Mouse (Mus musculus) ovary, postnatal 14 days (tissue): ENCODE measurements around the gene Gm45021.

Experiments
- DNase-seq: peaks from one replicate; pipeline ENCODE4 v3.0.0; 2022; ENCODE audit warnings: low spot score

Gene Gm45021

GRCm38 (mm10) chr6:48648779-48649178, 59.4 kb downstream of the Gm45021 start:
- DNase-seq = no peak

DNA sequence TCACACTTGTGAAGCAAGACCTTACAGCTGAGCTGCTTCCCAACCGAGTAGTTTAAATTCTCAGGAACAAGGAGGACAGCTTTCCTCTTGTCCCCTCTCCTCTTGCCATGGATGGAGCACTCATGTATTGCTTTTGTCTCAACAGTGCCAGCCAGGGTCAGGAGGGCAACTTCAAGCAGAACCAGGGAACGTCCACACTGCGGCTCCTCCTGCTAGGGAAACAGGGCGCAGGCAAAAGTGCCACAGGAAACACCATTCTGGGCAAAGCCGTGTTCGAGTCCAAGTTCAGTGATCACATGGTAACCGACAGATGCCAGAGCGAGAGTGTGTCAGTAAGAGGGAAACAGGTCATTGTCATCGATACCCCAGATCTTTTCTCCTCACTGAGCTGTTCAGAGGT, 60.6 kb downstream of the Gm45021 start:
- DNase-seq = no peak

GRCm38 (mm10) chr6:48658721-48659120, 69.3 kb downstream of the Gm45021 start:
- no peak for DNase-seq
